In the genomic region with DNA sequence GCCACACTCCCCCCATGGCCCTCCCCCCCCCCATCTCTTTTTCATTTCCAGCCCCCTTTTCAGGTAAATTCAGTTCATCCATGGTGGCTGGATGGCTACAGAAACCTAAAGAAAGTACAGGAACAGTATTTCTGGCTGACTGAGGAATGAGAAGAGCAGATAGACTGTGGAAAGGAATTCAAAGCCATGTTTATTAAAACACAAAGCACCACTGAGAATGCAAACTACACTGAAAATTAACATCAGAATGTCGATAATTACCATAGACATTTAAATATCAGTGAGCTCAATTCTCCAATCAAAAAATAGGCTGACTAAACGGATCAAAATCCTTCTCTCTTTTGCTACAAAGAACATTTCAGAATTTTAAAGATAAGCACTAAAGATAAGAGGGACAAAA, we compare ENCODE assay signal across 20 mouse cellular contexts.
"Had no signal": no experiment of that assay in that cellular context is flagged by ENCODE, and none has a peak within 500 bp of the region (broad histone marks: within the 10 kb centered on the region; RNA-seq: fewer than 3 reads in every experiment).

No protein-coding gene starts in this region.

- DNase-seq: lung, adult 2 months; lung, postnatal 14 days; lung, postnatal 36 days; retina, postnatal 1 day; right cerebral cortex, adult 18-20 months; right cerebral cortex, postnatal 25 days; right cerebral cortex, postnatal 4 days; spleen, adult 18-20 months; thymus, adult 18-20 months; thymus, postnatal 14 days; thymus, postnatal 36 days had no signal

- ATAC-seq: lung, postnatal 0 days; midbrain, embryonic 13.5 days; midbrain, embryonic 15.5 days had no signal

- H3K27ac ChIP-seq: lung, embryonic 15.5 days; macrophage; midbrain, embryonic 13.5 days; midbrain, embryonic 15.5 days; neural tube, embryonic 13.5 days; neural tube, embryonic 15.5 days had no signal

- H3K9ac ChIP-seq: lung, embryonic 15.5 days; midbrain, embryonic 13.5 days; midbrain, embryonic 15.5 days; neural tube, embryonic 13.5 days; neural tube, embryonic 15.5 days had no signal

- H3K27me3 ChIP-seq: lung, embryonic 15.5 days; megakaryocyte, embryonic 14.5 days; midbrain, embryonic 13.5 days; midbrain, embryonic 15.5 days; neural tube, embryonic 13.5 days; neural tube, embryonic 15.5 days had no signal

- H3K4me2 ChIP-seq: lung, embryonic 15.5 days; midbrain, embryonic 11.5 days; midbrain, embryonic 13.5 days; midbrain, embryonic 15.5 days; neural tube, embryonic 13.5 days; neural tube, embryonic 15.5 days had no signal

- H3K36me3 ChIP-seq: lung, embryonic 15.5 days; midbrain, embryonic 13.5 days; midbrain, embryonic 15.5 days; neural tube, embryonic 13.5 days; neural tube, embryonic 15.5 days had no signal

- H3K4me1 ChIP-seq: midbrain, embryonic 15.5 days; neural tube, embryonic 15.5 days had no signal

- H3K9me3 ChIP-seq: lung, embryonic 15.5 days; megakaryocyte, embryonic 14.5 days; midbrain, embryonic 13.5 days; midbrain, embryonic 15.5 days; neural tube, embryonic 13.5 days; neural tube, embryonic 15.5 days had no signal

- H3K4me3 ChIP-seq: lung, embryonic 15.5 days; megakaryocyte, embryonic 14.5 days; midbrain, embryonic 13.5 days; midbrain, embryonic 15.5 days; neural tube, embryonic 13.5 days; neural tube, embryonic 15.5 days had no signal
